Mouse (Mus musculus) frontal cortex, postnatal 10 days (tissue): ENCODE results near the gene Rab5c.
A peak's percentile ranks its signal among the peaks of the same experiment; 100 is the strongest.

ENCODE experiments used
- DNase-seq, 2 experiments: peaks; one replicate each; pipeline ENCODE4 v3.0.0; 2022; ENCODE audit warnings: low spot score in 2 of 2, mixed read lengths in 1 of 2

Gene Rab5c

GRCm38 (mm10) chr11:100720345-100720744 is 17.7 kb downstream of the Rab5c start:
- no peak for DNase-seq

DNA sequence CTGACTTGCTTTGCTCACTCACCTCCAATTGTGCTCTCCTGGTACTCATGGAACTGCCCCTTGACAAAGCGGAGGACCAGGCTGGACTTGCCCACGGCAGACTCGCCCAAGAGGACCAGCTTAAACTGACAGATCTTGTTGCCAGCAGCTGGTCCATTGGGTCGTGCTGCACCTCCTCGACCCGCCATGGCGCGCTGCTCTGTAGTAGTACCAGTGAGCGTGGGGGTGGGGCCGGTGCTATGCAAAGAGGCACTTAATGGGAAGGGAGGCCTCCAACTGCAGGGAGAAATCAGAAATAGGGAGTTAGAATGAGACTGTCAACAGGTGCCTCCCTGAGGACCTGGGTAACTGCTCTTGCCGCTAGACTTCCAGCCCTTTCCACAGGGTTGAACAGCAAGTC is 18.1 kb downstream of the Rab5c start:
- DNase-seq: no peak

- DNase-seq: no peak
Measured at GRCm38 (mm10) chr11:100719312-100719711, 18.7 kb downstream of the Rab5c start.

DNA sequence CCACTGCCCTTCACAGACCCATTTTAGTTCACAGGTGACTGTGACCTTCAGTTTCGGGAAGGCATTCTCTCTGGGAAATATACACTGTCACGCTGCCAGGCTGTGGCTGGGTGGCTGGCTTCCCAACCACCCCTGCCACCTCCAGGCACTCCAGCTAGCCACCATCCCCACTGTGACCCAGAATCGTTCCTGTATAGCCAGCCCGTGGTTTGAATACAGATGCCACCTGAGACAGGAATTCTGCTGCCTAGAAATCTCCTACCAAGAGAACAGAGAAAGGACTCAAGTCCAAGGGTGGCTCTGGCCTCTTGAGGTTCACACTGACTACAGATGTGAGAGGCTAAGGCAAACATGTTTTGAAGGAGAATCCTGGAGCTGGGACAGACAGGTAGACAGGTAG is 19.1 kb downstream of the Rab5c start:
- no peak for DNase-seq

GRCm38 (mm10) chr11:100718462-100718861 is 19.6 kb downstream of the Rab5c start:
- no peak for DNase-seq

GRCm38 (mm10) chr11:100716649-100717048 is 21.4 kb downstream of the Rab5c start:
- no peak for DNase-seq

DNA sequence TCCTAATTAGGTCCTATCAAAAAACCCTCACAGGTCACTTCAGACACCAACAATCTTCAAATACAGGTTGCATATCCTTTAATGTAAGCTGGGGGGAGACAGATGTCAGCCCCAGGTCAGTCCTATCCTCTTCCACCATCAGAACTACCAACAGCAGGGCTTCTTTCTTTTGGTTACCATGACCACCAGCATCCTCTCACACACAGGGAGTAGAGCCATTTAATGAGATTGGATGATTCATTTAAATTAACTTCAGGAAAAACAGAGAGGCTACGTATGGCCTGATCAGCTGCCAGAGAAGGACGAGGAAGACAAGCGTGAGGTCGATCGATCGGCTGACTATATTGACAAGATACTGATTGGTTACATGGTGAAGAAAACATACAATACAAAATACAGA is 23.1 kb downstream of the Rab5c start:
- no peak for DNase-seq

DNA sequence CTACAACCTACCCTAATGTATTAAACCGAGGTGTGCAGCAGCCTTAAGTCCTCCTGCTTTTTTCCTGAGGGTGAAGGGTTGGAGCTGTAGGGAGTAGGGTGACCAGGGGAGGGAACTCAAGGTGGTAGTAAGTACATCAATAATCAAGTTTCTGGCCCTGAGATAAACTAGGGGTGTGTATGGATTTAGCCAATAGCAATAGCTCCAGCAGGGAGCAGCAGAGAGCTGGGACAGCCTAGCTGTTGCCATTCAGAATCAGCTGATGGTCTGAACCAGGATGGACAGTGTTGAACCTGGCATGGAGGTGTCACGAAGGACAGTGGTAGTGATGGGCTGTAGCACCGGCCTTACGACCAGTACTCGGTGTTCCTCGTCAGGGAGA is 23.5 kb downstream of the Rab5c start:
- peak; percentile 65 to 75 for DNase-seq

DNA sequence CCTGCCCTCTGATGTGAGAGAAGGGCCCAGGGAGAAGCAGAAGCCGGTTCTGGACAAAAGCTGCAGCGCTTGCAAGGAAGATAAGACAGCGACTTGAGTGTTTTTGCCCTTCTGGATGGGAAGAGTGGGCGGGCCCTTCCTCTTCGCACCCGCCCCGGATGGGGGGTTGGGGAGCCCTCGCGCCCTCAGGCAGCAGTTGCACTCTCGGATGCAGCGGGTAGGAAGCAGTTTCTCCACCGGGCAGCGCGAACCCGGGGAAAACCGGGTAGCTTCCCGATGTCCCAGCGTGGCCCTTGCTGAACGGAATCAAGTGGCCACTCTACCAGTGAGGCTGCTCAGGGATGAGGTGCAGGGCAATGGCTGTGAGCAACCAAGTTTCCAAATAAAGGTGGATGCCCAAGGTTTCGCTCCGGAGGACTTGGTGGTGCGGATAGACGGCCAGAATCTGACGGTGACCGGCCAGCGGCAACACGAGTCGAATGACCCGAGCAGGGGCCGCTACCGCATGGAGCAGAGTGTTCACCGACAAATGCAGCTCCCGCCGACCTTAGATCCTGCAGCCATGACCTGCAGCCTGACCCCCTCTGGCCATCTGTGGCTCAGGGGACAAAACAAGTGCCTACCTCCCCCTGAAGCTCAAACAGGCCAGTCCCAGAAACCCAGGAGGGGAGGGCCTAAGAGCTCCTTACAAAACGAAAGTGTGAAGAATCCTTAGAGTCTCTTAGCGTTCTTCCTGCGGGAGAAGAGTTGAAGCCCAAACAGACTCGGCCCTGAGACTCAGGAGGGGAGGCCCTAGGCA is 24.1 kb downstream of the Rab5c start, which contains the start of gene Hspb9:
Gene Hspb9 (plus strand): TSS at position 116 of the 799 bp plus-strand sequence.
- DNase-seq: peak; percentile 63 to 64

DNA sequence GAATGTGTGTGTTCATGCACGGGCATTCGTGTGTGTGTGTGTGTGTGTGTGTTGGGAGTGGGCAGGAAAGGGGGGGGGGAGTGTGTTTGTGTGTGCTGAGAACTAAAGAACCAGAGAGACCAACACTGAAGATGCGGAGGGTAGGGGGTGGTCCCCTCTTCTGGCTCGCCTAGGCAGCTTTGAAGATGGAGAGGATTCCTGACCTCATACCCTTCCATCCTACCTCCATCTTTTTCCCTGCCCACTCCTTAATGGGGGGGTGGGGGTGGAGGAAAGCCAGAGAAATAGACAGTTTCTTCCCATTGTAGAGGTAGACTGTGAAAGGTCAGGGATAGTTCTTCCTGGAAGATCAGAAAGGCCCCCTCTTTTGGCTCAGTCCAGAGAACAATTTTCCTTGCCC is 24.8 kb downstream of the Rab5c start:
- no peak for DNase-seq

DNA sequence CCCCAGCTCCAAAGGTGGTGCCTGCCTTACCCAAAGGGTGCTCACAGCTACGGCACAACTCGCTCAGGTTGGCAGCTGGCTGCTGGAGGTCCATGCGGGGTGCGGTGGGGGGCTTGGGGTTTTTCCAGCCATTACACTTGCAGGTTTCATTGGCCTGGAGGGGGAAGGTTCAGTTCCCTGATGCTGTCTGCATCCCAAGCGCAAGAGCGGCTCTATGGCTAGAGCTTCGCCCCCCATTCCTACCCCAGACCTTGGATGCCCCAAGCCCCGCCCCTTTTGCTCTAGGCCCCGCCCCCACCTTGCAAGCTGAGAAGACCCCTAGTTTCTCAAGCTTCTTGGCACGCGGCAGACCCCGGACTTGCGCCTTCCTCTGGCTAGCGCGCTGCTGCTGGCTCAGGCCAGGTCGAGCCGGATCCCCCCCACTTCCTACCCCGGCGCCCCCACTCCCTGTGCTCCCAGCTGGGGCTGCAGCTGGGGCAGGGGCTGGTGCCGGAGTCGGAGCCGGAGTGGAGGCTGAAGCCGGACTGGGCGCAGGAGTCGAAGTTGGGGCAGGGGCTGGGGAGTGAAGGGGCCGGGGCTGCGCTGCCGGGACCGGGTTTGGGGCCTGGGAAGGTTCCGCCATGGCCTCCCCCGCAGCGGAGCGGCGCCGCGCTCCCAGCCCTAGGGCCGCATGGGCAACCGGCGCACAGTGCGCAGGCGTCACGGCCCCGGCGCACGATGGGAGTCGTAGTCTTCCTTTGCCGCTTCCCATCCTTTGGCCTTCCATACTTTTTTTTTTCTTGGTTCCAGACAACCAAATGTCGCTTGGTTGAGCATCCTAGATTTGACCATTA is 26.0 kb downstream of the Rab5c start, which contains the start of gene Kat2a:
Gene Kat2a (minus strand): TSS at position 683 of the 833 bp plus-strand sequence.
- peak; percentile 72 to 83 for DNase-seq

- no peak for DNase-seq
Measured at GRCm38 (mm10) chr11:100710977-100711376, 27.0 kb downstream of the Rab5c start.

GRCm38 (mm10) chr11:100710528-100710927 is 27.5 kb downstream of the Rab5c start:
- no peak for DNase-seq

- no peak for DNase-seq
Measured at GRCm38 (mm10) chr11:100709201-100709810, 28.7 kb downstream of the Rab5c start.

- no peak for DNase-seq
Measured at GRCm38 (mm10) chr11:100705095-100705747, 32.8 kb downstream of the Rab5c start.

- no peak for DNase-seq
Measured at GRCm38 (mm10) chr11:100703851-100704531, 34.0 kb downstream of the Rab5c start, which contains the start of gene Dhx58. Gene Dhx58 (minus strand): TSS chr11:100704271.

GRCm38 (mm10) chr11:100703366-100703765 is 34.6 kb downstream of the Rab5c start:
- no peak for DNase-seq

DNA sequence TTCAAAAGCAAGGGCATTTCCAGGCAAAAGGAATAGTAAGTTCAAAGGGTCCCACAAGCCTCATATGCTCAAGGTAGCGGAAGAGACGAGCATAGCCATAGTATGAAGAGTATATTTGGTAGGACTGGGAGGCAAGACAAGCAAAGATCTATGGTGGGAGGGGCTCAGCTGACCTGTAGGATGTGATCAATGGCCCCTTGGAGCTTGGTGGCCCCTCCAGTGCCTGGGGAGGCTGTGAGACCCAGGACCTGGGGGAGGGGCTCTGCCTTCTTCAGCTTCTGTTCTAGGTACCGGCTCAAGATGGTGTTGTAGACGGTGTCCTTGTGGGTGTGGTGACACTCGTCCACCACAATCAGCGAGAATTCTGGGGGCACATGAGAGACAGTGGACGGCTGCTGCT is 35.1 kb downstream of the Rab5c start:
- no peak for DNase-seq

DNA sequence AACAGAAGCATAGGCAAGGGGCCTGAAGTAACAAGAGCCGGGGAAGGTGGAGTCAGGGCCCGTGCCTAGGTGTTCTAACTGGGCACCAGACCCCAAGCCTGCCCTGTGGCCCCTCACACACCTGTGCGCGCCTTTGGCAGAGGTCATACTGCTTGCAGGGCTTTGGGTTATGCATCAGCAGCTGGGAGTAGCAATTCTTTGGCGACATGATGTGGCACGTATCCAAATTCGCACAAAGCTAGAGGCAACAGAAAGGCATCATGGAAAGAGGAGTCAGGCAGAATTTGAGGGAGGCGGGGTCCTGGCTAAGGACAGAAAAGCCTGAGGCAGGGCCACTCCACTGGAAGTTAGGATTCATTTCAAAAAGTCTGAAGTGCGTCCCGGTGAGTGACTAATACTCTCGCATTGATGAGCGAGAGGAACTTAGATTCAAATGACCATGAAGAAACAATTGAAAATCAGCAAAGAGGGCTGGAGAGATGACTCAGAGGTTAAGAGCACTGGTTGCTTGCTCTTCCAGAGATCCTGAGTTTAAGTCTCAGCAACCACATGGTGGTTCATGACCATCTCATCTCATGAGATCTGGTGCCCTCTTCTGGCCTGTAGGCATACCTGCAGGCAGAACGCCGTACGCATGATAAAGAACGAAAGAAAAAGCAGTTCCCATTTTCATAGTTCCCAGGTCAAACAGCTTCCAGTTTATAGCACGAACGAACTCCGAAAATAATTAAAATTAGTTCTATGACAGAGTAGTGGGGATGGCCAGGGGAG is 35.7 kb downstream of the Rab5c start:
- DNase-seq: no peak

DNA sequence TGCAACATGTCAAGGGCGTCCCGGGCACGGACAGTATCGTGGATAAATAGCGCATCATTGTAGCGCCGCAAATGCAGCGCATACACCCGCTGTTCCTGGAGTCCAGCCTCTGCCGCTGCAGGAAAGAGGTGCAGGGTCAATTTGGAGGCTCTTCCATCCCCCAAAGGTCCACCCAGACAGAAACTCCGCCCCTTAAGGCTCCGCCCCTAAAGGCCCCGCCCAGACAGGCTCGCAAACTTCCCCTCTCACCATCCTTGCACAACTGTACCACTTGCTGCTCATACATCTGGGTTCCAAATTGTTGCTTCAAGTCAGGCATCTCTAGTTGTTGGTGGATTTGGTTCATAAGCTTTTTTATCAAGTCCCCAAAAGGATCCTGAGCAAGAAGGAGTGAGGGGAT is 36.7 kb downstream of the Rab5c start:
- DNase-seq: no peak
